Mouse (Mus musculus): ENCODE data around the gene Runx1.

- TF ChIP-seq HCFC1 (IDR thresholded peaks at IDR 0.05; ENCODE audit: borderline replicate concordance, insufficient read depth, low read length) (no peak), MAFK (IDR thresholded peaks at IDR 0.05; ENCODE audit: insufficient read depth, low read depth, low read length) (no peak), ZC3H11A (IDR thresholded peaks at IDR 0.05; ENCODE audit: borderline replicate concordance, low read depth, low read length) (peak; percentile 35; the same call in 1 of the 2 replicates), ZNF384 (IDR thresholded peaks at IDR 0.05; ENCODE audit: low read depth, low read length) (no peak), CHD2 (IDR thresholded peaks at IDR 0.05; ENCODE audit: low read depth, low read length) (no peak)
These were observed 117.2 kb downstream of the Runx1 start for GRCm38 (mm10) chr16:92708718-92709117.

Measured in ES-E14 (cell line).